ENCODE assay signal across 15 mouse cellular contexts in genomic region chr16:59529570-59529969, GRCm38 (mm10).
"Had no signal": no experiment of that assay in that cellular context is flagged by ENCODE, and none has a peak within 500 bp of the region (broad histone marks: within the 10 kb centered on the region; RNA-seq: fewer than 3 reads in every experiment).

No protein-coding gene starts in this region.

- DNase-seq: kidney, postnatal 25 days; liver; lung, embryonic 14.5 days; lung, postnatal 10 days; lung, postnatal 4 days; midbrain, embryonic 14.5 days; right cerebral cortex, adult 18-20 months; right cerebral cortex, postnatal 25 days; thymus, adult 18-20 months; thymus, postnatal 25 days had no signal

- H3K27ac ChIP-seq: limb, embryonic 12.5 days; liver, embryonic 14.5 days; midbrain, embryonic 10.5 days; neural tube, embryonic 15.5 days had no signal

- H3K36me3 ChIP-seq: neural tube, embryonic 15.5 days had no signal

- H3K9me3 ChIP-seq: neural tube, embryonic 15.5 days had no signal

- H3K4me3 ChIP-seq: limb, embryonic 12.5 days; midbrain, embryonic 10.5 days; myocyte; neural tube, embryonic 15.5 days had no signal

- H3K4me1 ChIP-seq: limb, embryonic 12.5 days; midbrain, embryonic 10.5 days; neural tube, embryonic 15.5 days had no signal

- H3K27me3 ChIP-seq: limb, embryonic 12.5 days; neural tube, embryonic 15.5 days had no signal
